Mouse (Mus musculus): Measurements from ENCODE around the gene Clint1.

DNA sequence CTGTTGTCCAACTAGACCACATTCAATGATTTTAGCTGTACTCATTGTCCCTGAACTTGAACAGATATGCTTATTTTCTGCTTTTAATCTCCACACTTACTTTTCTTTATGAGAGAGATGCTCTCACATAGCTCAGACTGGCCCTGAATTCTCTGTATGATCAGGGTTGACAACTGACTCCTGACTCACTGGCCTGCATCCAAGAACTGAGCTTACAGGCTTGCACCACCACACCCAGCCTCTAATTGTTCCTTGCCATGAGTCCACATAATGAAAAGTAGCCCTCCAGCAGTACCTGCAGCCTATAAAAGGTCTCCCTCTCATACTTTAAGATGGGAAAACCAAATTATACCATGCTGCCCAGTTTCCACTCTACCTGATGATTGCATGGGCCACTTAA is 21.7 kb upstream of the Clint1 start:
- TF ChIP-seq POLR2A (IDR thresholded peaks at IDR 0.05; ENCODE audit: borderline replicate concordance, control insufficient read depth, low read depth, low read length), result no peak
- TF ChIP-seq CTCF (IDR thresholded peaks at IDR 0.05; ENCODE audit: control insufficient read depth, insufficient read depth, low read length), result no peak

Data from bone marrow, adult 2 months (tissue).